Mouse (Mus musculus) neural tube, embryonic 11.5 days (tissue): ENCODE data around the gene AC140267.1. TPM values are rescaled to one million over a fixed set of nuclear protein-coding genes. Genes with fewer than 3 reads are reported as not detected.
A peak's percentile ranks its signal among the peaks of the same experiment; 100 is the strongest.

Experiments
- ATAC-seq: fragments of 200-750 bp; cut with Nextera tagmentation; 2 replicates; pipeline ENCODE4 v1.8.0; 2017; ENCODE audit warnings: moderate number of reproducible peaks, mild to moderate bottlenecking, moderate TSS enrichment, moderate library complexity; ENCODE audit not compliant: insufficient read depth, low FRiP score, low TSS enrichment
- DNase-seq: peaks from one replicate; pipeline ENCODE4 v3.0.0-alpha.2; 2015; ENCODE audit warnings: low spot score
- H3K27ac ChIP-seq: fragments of 300-500 bp; sonication (generic); 2 replicates; pipeline ENCODE4 v1.5.1; 2014; ENCODE audit warnings: low read depth, mild to moderate bottlenecking, low read length
- H3K27me3 ChIP-seq: fragments of 300-500 bp; sonication (generic); 2 replicates; pipeline ENCODE4 v1.6.1; 2014; ENCODE audit warnings: mild to moderate bottlenecking, low read length, mixed read lengths; ENCODE audit not compliant: control insufficient read depth, insufficient read depth
- H3K36me3 ChIP-seq: fragments of 300-500 bp; sonication (generic); 2 replicates; pipeline ENCODE4 v1.6.1; 2014; ENCODE audit warnings: mild to moderate bottlenecking, low read length, moderate library complexity, mixed read lengths; ENCODE audit not compliant: control insufficient read depth, insufficient read depth
- H3K4me1 ChIP-seq: fragments of 300-500 bp; sonication (generic); 2 replicates; pipeline ENCODE4 v1.6.1; 2014; ENCODE audit warnings: low read length, mixed read lengths; ENCODE audit not compliant: control insufficient read depth, insufficient read depth
- H3K4me2 ChIP-seq: fragments of 300-500 bp; sonication (generic); 2 replicates; pipeline ENCODE4 v1.6.1; 2014; ENCODE audit warnings: low read depth, mild to moderate bottlenecking, moderate library complexity
- H3K4me3 ChIP-seq: fragments of 300-500 bp; sonication (generic); 2 replicates; pipeline ENCODE4 v1.5.1; 2014; ENCODE audit warnings: low read depth, low read length
- H3K9ac ChIP-seq: fragments of 300-500 bp; sonication (generic); 2 replicates; pipeline ENCODE4 v1.6.1; 2014; ENCODE audit warnings: mild to moderate bottlenecking, low read length
- H3K9me3 ChIP-seq: fragments of 300-500 bp; sonication (generic); 2 replicates; pipeline ENCODE4 v1.6.1; 2016; ENCODE audit warnings: low read length; ENCODE audit not compliant: control insufficient read depth
- WGBS: fragments of 180-500 bp; shearing (Covaris S2); extraction: QIAGEN DNeasy Blood & Tissue Kit; methylation state at CpG from one replicate; pipeline ENCODE4 v1.1.7; 2014; 5-methylcytosine and 5-hydroxymethylcytosine counted together
- polyA plus RNA-seq: library from polyadenylated mRNA; unstranded; fragments of >200 nt; fragmentation: Nextera tagmentation; extraction: Ambion mirVana; gene quantifications from 2 replicates; pipeline ENCODE4 v1.2.1, GENCODE M21; 2014

Gene AC140267.1
- polyA plus RNA-seq, result not detected in 2 replicates

GRCm38 (mm10) chr15:80235535-80235934, at the start of gene AC140267.1:
TSS of gene AC140267.1 (plus strand) at chr15:80235835.
- H3K9me3 ChIP-seq, result no peaks in the 10 kb centered on the region
- H3K27ac ChIP-seq, result no peak within 1 kb of the TSS
- H3K36me3 ChIP-seq, result peaks cover 2% of the 10 kb centered on the region; the same call in 1 of the 2 replicates
- WGBS, result 95% methylated on average over 9 of the region's 9 CpGs
- DNase-seq (no peak), ATAC-seq (no peak)
- no peaks in the 10 kb centered on the region for H3K4me1 ChIP-seq
- H3K27me3 ChIP-seq, result no peaks in the 10 kb centered on the region
- peak within 1 kb of the TSS; percentile 86 for H3K4me2 ChIP-seq
- H3K9ac ChIP-seq, result peak within 1 kb of the TSS; percentile 81; the same call in 1 of the 2 replicates
- H3K4me3 ChIP-seq, result peak within 1 kb of the TSS; percentile 76

DNA sequence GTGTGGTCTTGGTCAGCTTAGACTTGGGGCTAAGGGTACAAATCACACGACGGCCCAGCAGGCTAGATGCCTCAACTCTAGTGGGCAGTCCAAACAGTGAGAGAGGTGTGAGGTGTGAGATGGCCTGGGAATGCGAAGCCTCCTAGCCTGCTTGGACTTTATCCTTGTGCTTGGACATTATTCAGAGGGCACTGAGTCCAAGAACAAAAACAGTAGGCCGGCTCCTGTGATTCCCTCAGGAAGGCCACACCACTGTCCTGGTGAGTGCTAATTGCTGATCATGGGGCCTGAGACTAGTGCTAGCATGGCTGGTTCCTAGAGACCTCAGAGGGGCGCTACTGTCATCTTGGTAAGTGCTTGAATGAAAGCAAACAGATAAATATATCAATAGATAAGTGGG, 46.7 kb upstream of the AC140267.1 start:
- no peaks in the 10 kb centered on the region for H3K9me3 ChIP-seq
- H3K36me3 ChIP-seq, result no peaks in the 10 kb centered on the region
- no peak overlapping the region for H3K4me3 ChIP-seq
- no peak overlapping the region for H3K4me2 ChIP-seq
- H3K4me1 ChIP-seq, result no peaks in the 10 kb centered on the region
- WGBS, result 77% methylated on average over 5 of the region's 5 CpGs
- no peak overlapping the region for H3K9ac ChIP-seq
- no peak for DNase-seq
- ATAC-seq, result no peak
- no peak overlapping the region for H3K27ac ChIP-seq
- H3K27me3 ChIP-seq, result no peaks in the 10 kb centered on the region

- Histone ChIP-seq H3K4me1 (no peaks in the 10 kb centered on the region), H3K27me3 (no peaks in the 10 kb centered on the region), H3K4me2 (no peak overlapping the region), H3K9me3 (no peaks in the 10 kb centered on the region), H3K27ac (no peak overlapping the region), H3K9ac (no peak overlapping the region), H3K4me3 (no peak overlapping the region), H3K36me3 (no peaks in the 10 kb centered on the region)
- 72% methylated on average over 4 of the region's 4 CpGs for WGBS
- no peak for ATAC-seq
- no peak for DNase-seq
These were observed 45.6 kb upstream of the AC140267.1 start for GRCm38 (mm10) chr15:80190075-80190474.

- 62% methylated on average over 8 of the region's 8 CpGs for WGBS
- no peak overlapping the region for H3K9ac ChIP-seq
- no peak overlapping the region for H3K4me3 ChIP-seq
- ATAC-seq (no peak), DNase-seq (no peak)
- H3K27ac ChIP-seq, result no peak overlapping the region
- no peaks in the 10 kb centered on the region for H3K36me3 ChIP-seq
- no peak overlapping the region for H3K4me2 ChIP-seq
- H3K27me3 ChIP-seq, result no peaks in the 10 kb centered on the region
- H3K4me1 ChIP-seq, result no peaks in the 10 kb centered on the region
- H3K9me3 ChIP-seq, result no peaks in the 10 kb centered on the region
These were observed 43.9 kb upstream of the AC140267.1 start for GRCm38 (mm10) chr15:80191585-80192245.

- WGBS, result 84% methylated on average over 6 of the region's 6 CpGs
- Histone ChIP-seq H3K27me3 (no peaks in the 10 kb centered on the region), H3K9ac (no peak overlapping the region), H3K4me3 (no peak overlapping the region), H3K4me2 (no peak overlapping the region), H3K27ac (no peak overlapping the region), H3K9me3 (no peaks in the 10 kb centered on the region), H3K36me3 (no peaks in the 10 kb centered on the region), H3K4me1 (no peaks in the 10 kb centered on the region)
- ATAC-seq (no peak), DNase-seq (no peak)
These were observed 43.4 kb upstream of the AC140267.1 start for GRCm38 (mm10) chr15:80192246-80192585.

GRCm38 (mm10) chr15:80192847-80193246, 42.8 kb upstream of the AC140267.1 start:
- ATAC-seq, result no peak
- H3K27me3 ChIP-seq, result no peaks in the 10 kb centered on the region
- H3K4me1 ChIP-seq, result no peaks in the 10 kb centered on the region
- no peak overlapping the region for H3K9ac ChIP-seq
- H3K9me3 ChIP-seq, result no peaks in the 10 kb centered on the region
- no peak overlapping the region for H3K27ac ChIP-seq
- no peak for DNase-seq
- H3K4me2 ChIP-seq, result no peak overlapping the region
- no peak overlapping the region for H3K4me3 ChIP-seq
- 94% methylated on average over 7 of the region's 7 CpGs for WGBS
- no peaks in the 10 kb centered on the region for H3K36me3 ChIP-seq

DNA sequence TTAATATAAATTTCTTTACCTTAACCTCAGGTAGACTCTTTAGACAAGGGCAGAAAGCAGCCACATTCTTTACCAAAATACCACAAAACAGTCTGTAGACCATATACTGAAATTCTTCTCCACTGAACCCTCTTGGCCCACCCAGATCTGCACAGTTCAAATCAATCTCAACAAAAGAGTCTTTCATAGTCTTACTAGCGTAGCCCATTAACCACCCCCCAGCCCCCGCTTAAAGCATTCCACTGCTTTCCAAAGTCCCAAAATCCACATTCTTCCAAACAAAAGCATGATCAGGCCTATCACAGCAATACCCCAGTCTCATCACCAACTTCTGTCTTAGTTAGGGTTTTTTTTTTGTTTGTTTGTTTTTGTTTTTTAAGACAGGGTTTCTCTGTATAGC, 36.1 kb upstream of the AC140267.1 start:
- H3K4me1 ChIP-seq, result no peaks in the 10 kb centered on the region
- H3K9ac ChIP-seq, result no peak overlapping the region
- H3K4me3 ChIP-seq, result no peak overlapping the region
- no peaks in the 10 kb centered on the region for H3K9me3 ChIP-seq
- H3K27ac ChIP-seq, result no peak overlapping the region
- ATAC-seq (no peak), DNase-seq (no peak)
- H3K27me3 ChIP-seq, result no peaks in the 10 kb centered on the region
- H3K4me2 ChIP-seq, result no peak overlapping the region
- 41% methylated on average over 2 of the region's 2 CpGs for WGBS
- H3K36me3 ChIP-seq, result no peaks in the 10 kb centered on the region

GRCm38 (mm10) chr15:80202111-80202775, 33.4 kb upstream of the AC140267.1 start:
- WGBS, result 88% methylated on average over 6 of the region's 6 CpGs
- no peak overlapping the region for H3K27ac ChIP-seq
- no peak overlapping the region for H3K9ac ChIP-seq
- no peak overlapping the region for H3K4me3 ChIP-seq
- DNase-seq, result no peak
- ATAC-seq, result no peak
- no peaks in the 10 kb centered on the region for H3K36me3 ChIP-seq
- H3K4me1 ChIP-seq, result no peaks in the 10 kb centered on the region
- no peak overlapping the region for H3K4me2 ChIP-seq
- H3K9me3 ChIP-seq, result no peaks in the 10 kb centered on the region
- no peaks in the 10 kb centered on the region for H3K27me3 ChIP-seq

DNA sequence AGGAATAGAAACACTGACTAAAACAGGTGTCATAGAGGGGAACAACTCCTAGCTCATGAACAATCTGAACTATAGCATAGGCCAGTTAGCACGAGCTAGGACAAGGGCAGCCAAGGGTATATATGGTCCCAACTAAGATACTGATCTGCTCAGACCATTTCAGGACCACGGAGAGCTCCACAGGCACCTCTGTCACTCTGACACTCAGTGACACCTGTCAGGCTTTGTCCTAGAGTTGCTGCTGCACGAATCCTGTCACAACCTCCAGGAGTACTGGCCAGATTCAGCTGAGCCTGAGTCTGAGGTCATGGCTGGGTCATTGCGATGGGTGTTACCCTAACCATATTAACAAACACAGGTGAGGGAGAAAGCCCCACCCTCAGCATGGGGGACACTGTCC, 32.2 kb upstream of the AC140267.1 start:
- DNase-seq (no peak), ATAC-seq (no peak)
- Histone ChIP-seq H3K4me3 (no peak overlapping the region), H3K4me1 (no peaks in the 10 kb centered on the region), H3K9ac (no peak overlapping the region), H3K4me2 (no peak overlapping the region), H3K36me3 (no peaks in the 10 kb centered on the region), H3K27me3 (no peaks in the 10 kb centered on the region), H3K9me3 (no peaks in the 10 kb centered on the region), H3K27ac (no peak overlapping the region)
- whole genome bisulfite sequencing, result 36% methylated on average over 4 of the region's 4 CpGs
